Mouse (Mus musculus): ENCODE measurements at regions not wholly inside any gene's neighbourhood (a gene's known extent, or its start where the extent isn't known, plus 50 kb on each side); places are given as distances from the start of the nearest gene placed in this dataset.

DNA sequence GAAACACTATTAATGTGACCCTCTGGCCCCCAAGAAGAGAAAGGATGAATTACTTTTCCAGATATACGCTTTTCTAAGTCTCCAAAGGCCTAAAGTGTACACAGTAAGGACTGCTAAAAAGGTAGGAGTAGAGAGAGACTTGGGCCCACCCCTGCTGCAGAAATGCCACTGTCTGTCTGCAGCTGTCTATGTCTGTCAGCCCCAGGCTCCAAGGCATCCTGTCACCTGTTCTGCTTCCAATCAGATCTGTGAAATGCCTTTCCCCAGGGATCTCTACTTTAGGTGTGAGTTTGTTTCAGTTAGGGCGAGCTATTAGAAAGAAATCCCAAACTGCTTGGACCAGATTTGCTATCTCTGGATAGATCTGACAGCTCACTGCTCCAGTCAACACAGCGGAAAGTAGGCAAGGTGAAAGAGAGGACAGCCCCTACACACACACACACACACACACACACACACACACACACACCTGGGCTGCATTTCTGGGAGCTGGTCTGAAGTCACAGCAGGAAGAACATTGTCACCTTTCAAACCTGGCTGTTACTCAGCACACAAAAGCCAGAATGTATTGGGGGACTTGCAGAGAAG, 343.9 kb downstream of the Adam3 start:
- no peak for TF ChIP-seq CTCF (IDR thresholded peaks at IDR 0.05)
- TF ChIP-seq EP300 (IDR thresholded peaks at IDR 0.05): no peak
